Mouse (Mus musculus) embryonic facial prominence, embryonic 12.5 days (tissue): ENCODE measurements around the gene Olfr190. TPM values are rescaled to one million over a fixed set of nuclear protein-coding genes. Genes with fewer than 3 reads are reported as not detected.

Source experiments
- ATAC-seq: fragments of 200-750 bp; cut with Nextera tagmentation; 2 replicates; pipeline ENCODE4 v1.8.0; 2017; ENCODE audit not compliant: insufficient number of reproducible peaks, insufficient read depth, low FRiP score, low TSS enrichment
- H3K27ac ChIP-seq: fragments of 300-500 bp; sonication (generic); 2 replicates; pipeline ENCODE4 v1.5.1; 2016; ENCODE audit warnings: mild to moderate bottlenecking
- H3K27me3 ChIP-seq: fragments of 300-500 bp; sonication (generic); 2 replicates; pipeline ENCODE4 v1.6.1; 2016; ENCODE audit warnings: mild to moderate bottlenecking, moderate library complexity
- H3K36me3 ChIP-seq: fragments of 300-500 bp; sonication (generic); 2 replicates; pipeline ENCODE4 v1.6.1; 2016; ENCODE audit warnings: mild to moderate bottlenecking
- H3K4me1 ChIP-seq: fragments of 300-500 bp; sonication (generic); 2 replicates; pipeline ENCODE4 v1.6.1; 2016
- H3K4me2 ChIP-seq: fragments of 300-500 bp; sonication (generic); replicated peaks from 2 replicates; pipeline ENCODE4 v1.6.1; 2016; ENCODE audit warnings: mild to moderate bottlenecking, moderate library complexity
- H3K4me3 ChIP-seq: fragments of 300-500 bp; sonication (generic); 2 replicates; pipeline ENCODE4 v1.5.1; 2016; ENCODE audit warnings: mild to moderate bottlenecking
- H3K9ac ChIP-seq: fragments of 300-500 bp; sonication (generic); 2 replicates; pipeline ENCODE4 v1.6.1; 2016; ENCODE audit warnings: mild to moderate bottlenecking, moderate library complexity
- H3K9me3 ChIP-seq: fragments of 300-500 bp; sonication (generic); 2 replicates; pipeline ENCODE4 v1.6.1; 2016; ENCODE audit warnings: mild to moderate bottlenecking, moderate library complexity
- WGBS: fragments of 180-500 bp; shearing (Covaris S2); methylation state at CpG from one replicate; pipeline ENCODE4 v1.1.7; 2016; 5-methylcytosine and 5-hydroxymethylcytosine counted together
- polyA plus RNA-seq: library from polyadenylated mRNA; unstranded; fragments of >200 nt; fragmentation: Nextera tagmentation; extraction: Ambion mirVana; gene quantifications from 2 replicates; pipeline ENCODE4 v1.2.1, GENCODE M21; 2016

Olfr190 gene
- polyA plus RNA-seq, 1 experiment from 2014 or later: not detected

DNA sequence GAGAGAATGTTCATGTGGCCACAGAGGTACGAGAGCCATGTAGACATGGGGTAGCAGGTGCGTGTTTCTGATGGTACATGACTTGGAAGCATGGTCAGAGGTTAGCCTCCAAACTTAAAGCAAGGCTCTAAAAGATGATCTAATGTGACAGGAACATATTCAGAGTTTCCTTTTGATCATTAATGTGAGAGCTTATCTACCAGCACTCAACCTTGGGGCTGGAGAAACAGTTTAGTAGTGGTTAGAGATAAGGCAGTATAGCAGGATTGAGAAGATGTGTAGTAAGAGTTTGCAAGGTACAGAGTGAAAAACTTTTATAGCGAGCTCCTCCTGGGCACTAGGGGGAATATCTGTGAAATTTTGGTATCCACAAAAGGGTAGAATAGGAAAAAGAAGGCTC lies 32.0 kb downstream of the Olfr190 start:
- no peak for ATAC-seq
- H3K27me3 ChIP-seq: no peaks in the 10 kb centered on the region
- 80% methylated on average over 3 of the region's 3 CpGs for WGBS
- H3K27ac ChIP-seq: no peak overlapping the region
- no peaks in the 10 kb centered on the region for H3K9me3 ChIP-seq
- no peak overlapping the region for H3K4me3 ChIP-seq
- no peak overlapping the region for H3K4me2 ChIP-seq
- H3K9ac ChIP-seq: no peak overlapping the region
- no peaks in the 10 kb centered on the region for H3K4me1 ChIP-seq
- no peaks in the 10 kb centered on the region for H3K36me3 ChIP-seq

DNA sequence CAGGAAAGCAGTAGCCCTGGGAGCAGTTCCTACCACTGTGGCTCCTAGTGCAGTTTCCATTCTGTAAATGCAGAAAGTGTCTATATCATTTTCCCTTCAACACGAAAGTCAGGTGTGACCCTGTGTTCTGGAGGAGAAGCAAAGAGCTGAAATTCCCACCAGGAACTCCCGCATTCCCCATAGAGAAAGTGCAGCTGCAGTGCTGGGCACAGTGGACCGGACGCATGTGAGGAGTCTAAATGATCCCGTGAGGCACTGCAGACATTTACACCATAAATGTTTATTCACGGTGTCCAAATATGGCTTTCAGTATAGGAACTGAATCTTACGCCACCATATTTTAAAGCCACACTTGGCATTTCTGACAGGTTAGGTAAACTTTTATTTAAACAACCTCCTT lies 38.1 kb downstream of the Olfr190 start, which contains the start of gene Olfr187:
Gene Olfr187, minus strand, starts transcription at position 58 of the 400 bp plus-strand sequence.
- no peak for ATAC-seq
- Histone ChIP-seq H3K9me3 (no peaks in the 10 kb centered on the region), H3K9ac (no peak within 1 kb of the TSS), H3K27ac (no peak within 1 kb of the TSS), H3K27me3 (no peaks in the 10 kb centered on the region), H3K36me3 (no peaks in the 10 kb centered on the region), H3K4me1 (no peaks in the 10 kb centered on the region), H3K4me3 (no peak within 1 kb of the TSS), H3K4me2 (no peak within 1 kb of the TSS)
- WGBS: 82% methylated on average over 7 of the region's 7 CpGs

GRCm38 (mm10) chr16:59030191-59030590 lies 47.6 kb downstream of the Olfr190 start, which contains the start of gene Olfr186:
Gene Olfr186, minus strand, starts transcription at chr16:59030291.
- Histone ChIP-seq H3K4me1 (no peaks in the 10 kb centered on the region), H3K27me3 (no peaks in the 10 kb centered on the region), H3K9ac (no peak within 1 kb of the TSS), H3K36me3 (no peaks in the 10 kb centered on the region), H3K4me3 (no peak within 1 kb of the TSS), H3K4me2 (no peak within 1 kb of the TSS), H3K27ac (no peak within 1 kb of the TSS), H3K9me3 (no peaks in the 10 kb centered on the region)
- ATAC-seq: no peak
- 86% methylated on average over 4 of the region's 4 CpGs for WGBS

Other genes with a start within 250 kb of the Olfr190 start
- gene Olfr177, start 203.2 kb downstream of the Olfr190 start, polyA plus RNA-seq: not detected in 2 replicates
- not detected in 2 replicates for gene Olfr178, start 185.9 kb downstream of the Olfr190 start, polyA plus RNA-seq
- not detected in 2 replicates for gene Olfr181, start 149.2 kb downstream of the Olfr190 start, polyA plus RNA-seq
- gene Olfr180, start 148.6 kb downstream of the Olfr190 start, polyA plus RNA-seq: not detected in 2 replicates
- gene Olfr183, start 82.6 kb downstream of the Olfr190 start, polyA plus RNA-seq: not detected in 2 replicates
- gene Olfr186, start 47.7 kb downstream of the Olfr190 start, polyA plus RNA-seq: not detected in 2 replicates
- not detected in 2 replicates for gene Olfr187, start 38.2 kb downstream of the Olfr190 start, polyA plus RNA-seq
- gene Olfr191, start 11.8 kb upstream of the Olfr190 start, polyA plus RNA-seq: not detected in 2 replicates
- gene Olfr193, start 33.9 kb upstream of the Olfr190 start, polyA plus RNA-seq: not detected in 2 replicates
- not detected in 2 replicates for gene Olfr194, start 43.1 kb upstream of the Olfr190 start, polyA plus RNA-seq
- gene Olfr195, start 69.0 kb upstream of the Olfr190 start, polyA plus RNA-seq: not detected in 2 replicates
- not detected in 2 replicates for gene Olfr196, start 92.4 kb upstream of the Olfr190 start, polyA plus RNA-seq
- gene Olfr198, start 125.5 kb upstream of the Olfr190 start, polyA plus RNA-seq: not detected in 2 replicates
- gene Olfr199, start 141.8 kb upstream of the Olfr190 start, polyA plus RNA-seq: not detected in 2 replicates
- not detected in 2 replicates for gene Olfr201, start 194.6 kb upstream of the Olfr190 start, polyA plus RNA-seq
- gene Olfr202, start 208.8 kb upstream of the Olfr190 start, polyA plus RNA-seq: not detected in 2 replicates
- gene Olfr203, start 220.9 kb upstream of the Olfr190 start, polyA plus RNA-seq: not detected in 2 replicates
- not detected in 2 replicates for gene Olfr204, start 240.2 kb upstream of the Olfr190 start, polyA plus RNA-seq